Mouse (Mus musculus): ENCODE results near the gene Mrps34. TPM values are rescaled to one million over a fixed set of nuclear protein-coding genes. Genes with fewer than 3 reads are reported as not detected.

Mrps34 gene
- total RNA-seq (2014; fragmentation: Nextera tagmentation) (28.8 and 30.8 TPM in 2 replicates), total RNA-seq (2017) (15.6 and 21.1 TPM in 2 replicates), polyA plus RNA-seq (2012) (81.7 and 82.8 TPM in 2 replicates)

GRCm38 (mm10) chr17:24894995-24895547 is at the start of gene Mrps34, which contains the start of gene Eme2:
TSS of gene Mrps34 (plus strand) at chr17:24895116.
TSS of gene Eme2 (minus strand) at chr17:24895087.
- Histone ChIP-seq H3K4me1 (ENCODE audit: insufficient read depth, low read depth, low read length) (peaks cover 71% of the 10 kb centered on the region), H3K4me3 (ENCODE audit: low read depth, low read length) (peak within 1 kb of the TSS; percentile 92), H3K27me3 (ENCODE audit: insufficient read depth, low read length) (no peaks in the 10 kb centered on the region), H3K36me3 (replicated peaks) (peaks cover 86% of the 10 kb centered on the region), H3K9me3 (replicated peaks) (no peaks in the 10 kb centered on the region)
- 0 out of 2 replicates have a peak, but pooled peaks have one; percentile 35 for ATAC-seq (ENCODE audit: extremely low read depth, insufficient number of reproducible peaks, low FRiP score, poor library complexity, severe bottlenecking)
- TF ChIP-seq CTCF (IDR thresholded peaks at IDR 0.05; ENCODE audit: low read depth, low read length) (no peak), TAL1 (conservative IDR thresholded peaks at IDR 0.05; ENCODE audit: low read depth, low read length) (no peak)
- DNase-seq (ENCODE audit: low spot score), result peak; percentile 76

DNA sequence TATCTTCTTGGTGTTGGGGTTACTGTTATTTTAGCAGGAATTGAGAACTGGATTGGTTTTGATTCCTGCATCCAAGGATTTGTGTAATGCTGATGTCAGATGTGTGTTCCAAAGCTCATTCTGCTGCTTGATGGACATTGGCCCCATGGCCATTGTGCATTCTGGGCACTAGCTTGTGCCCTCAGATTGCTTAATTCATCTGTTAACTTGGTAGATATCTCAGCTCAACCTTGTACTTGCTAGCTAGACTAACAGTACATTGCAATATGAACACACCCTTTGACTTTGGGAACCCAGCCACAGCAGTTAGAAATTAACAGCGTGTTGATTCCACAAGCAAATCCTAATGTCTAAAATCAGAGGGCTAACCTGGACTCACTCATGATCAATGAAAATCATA is 47.5 kb upstream of the Mrps34 start:
- H3K4me1 ChIP-seq (ENCODE audit: insufficient read depth, low read depth, low read length), result peaks cover 15% of the 10 kb centered on the region
- DNase-seq (ENCODE audit: low spot score) (no peak), ATAC-seq (ENCODE audit: extremely low read depth, insufficient number of reproducible peaks, low FRiP score, poor library complexity, severe bottlenecking) (no peak)
- H3K9me3 ChIP-seq (replicated peaks), result no peaks in the 10 kb centered on the region
- TF ChIP-seq GATA2 (IDR thresholded peaks at IDR 0.05; ENCODE audit: borderline replicate concordance, low read depth, low read length) (no peak), POLR2AphosphoS5 (IDR thresholded peaks at IDR 0.05; ENCODE audit: insufficient replicate concordance, low read depth, low read length) (no peak), CTCF (IDR thresholded peaks at IDR 0.05; ENCODE audit: low read depth, low read length) (no peak), GATA1 (IDR thresholded peaks at IDR 0.05; ENCODE audit: borderline replicate concordance, low read length) (no peak), TAL1 (conservative IDR thresholded peaks at IDR 0.05; ENCODE audit: low read depth, low read length) (no peak)
- no peaks in the 10 kb centered on the region for H3K27me3 ChIP-seq (ENCODE audit: insufficient read depth, low read length)
- no peak overlapping the region for H3K4me3 ChIP-seq (ENCODE audit: low read depth, low read length)
- H3K36me3 ChIP-seq (replicated peaks), result peaks cover 23% of the 10 kb centered on the region

DNA sequence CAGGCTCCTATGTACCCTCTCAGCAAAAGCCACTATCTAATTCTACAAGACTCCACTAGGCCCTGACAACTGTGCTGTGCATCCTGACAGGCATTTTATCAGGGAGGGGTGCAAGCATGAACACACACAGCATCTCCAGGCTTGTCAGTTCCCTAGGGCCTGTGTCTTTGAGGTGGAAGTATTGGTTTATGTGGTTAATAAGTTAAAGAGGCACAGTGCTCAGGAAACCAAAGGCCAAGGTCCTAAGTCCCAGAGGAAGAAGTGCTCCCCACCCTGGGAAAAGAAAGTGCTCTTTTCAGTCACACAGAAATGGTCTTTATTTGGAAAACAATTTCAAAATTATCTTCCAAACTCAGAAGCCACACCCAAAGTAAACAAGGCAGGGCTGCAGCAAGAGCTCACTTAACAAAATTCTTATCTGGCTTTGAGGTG is 46.3 kb upstream of the Mrps34 start:
- ATAC-seq (ENCODE audit: extremely low read depth, insufficient number of reproducible peaks, low FRiP score, poor library complexity, severe bottlenecking) (no peak), DNase-seq (ENCODE audit: low spot score) (no peak)
- no peaks in the 10 kb centered on the region for H3K27me3 ChIP-seq (ENCODE audit: insufficient read depth, low read length)
- peak overlapping the region; percentile 81 for H3K4me3 ChIP-seq (ENCODE audit: low read depth, low read length)
- peaks cover 17% of the 10 kb centered on the region for H3K4me1 ChIP-seq (ENCODE audit: insufficient read depth, low read depth, low read length)
- H3K9me3 ChIP-seq (replicated peaks), result no peaks in the 10 kb centered on the region
- no peak for TF ChIP-seq TAL1 (conservative IDR thresholded peaks at IDR 0.05; ENCODE audit: low read depth, low read length)
- TF ChIP-seq GATA2 (IDR thresholded peaks at IDR 0.05; ENCODE audit: borderline replicate concordance, low read depth, low read length), result no peak
- no peak for TF ChIP-seq CTCF (IDR thresholded peaks at IDR 0.05; ENCODE audit: low read depth, low read length)
- TF ChIP-seq GATA1 (IDR thresholded peaks at IDR 0.05; ENCODE audit: borderline replicate concordance, low read length), result no peak
- no peak for TF ChIP-seq POLR2AphosphoS5 (IDR thresholded peaks at IDR 0.05; ENCODE audit: insufficient replicate concordance, low read depth, low read length)
- H3K36me3 ChIP-seq (replicated peaks), result peaks cover 34% of the 10 kb centered on the region

DNA sequence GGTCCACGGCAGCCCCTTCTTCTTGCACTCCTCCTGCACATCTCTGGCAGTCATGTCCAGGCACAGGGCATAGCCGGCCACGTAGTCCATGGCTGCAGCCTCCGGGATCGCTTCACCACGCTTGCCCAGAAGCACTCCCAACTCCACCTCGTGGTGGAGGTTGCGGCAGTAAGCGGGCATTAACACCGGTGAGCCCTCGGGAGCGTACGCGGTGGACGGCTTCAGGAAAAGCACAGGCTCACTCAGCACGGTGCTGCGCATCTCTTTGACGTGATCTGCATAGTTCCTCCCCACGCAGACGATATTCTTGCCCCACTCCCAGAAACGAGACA is 45.2 kb upstream of the Mrps34 start:
- H3K9me3 ChIP-seq (replicated peaks), result no peaks in the 10 kb centered on the region
- H3K27me3 ChIP-seq (ENCODE audit: insufficient read depth, low read length), result no peaks in the 10 kb centered on the region
- DNase-seq (ENCODE audit: low spot score) (no peak), ATAC-seq (ENCODE audit: extremely low read depth, insufficient number of reproducible peaks, low FRiP score, poor library complexity, severe bottlenecking) (no peak)
- peak overlapping the region; percentile 81 for H3K4me3 ChIP-seq (ENCODE audit: low read depth, low read length)
- peaks cover 39% of the 10 kb centered on the region for H3K36me3 ChIP-seq (replicated peaks)
- H3K4me1 ChIP-seq (ENCODE audit: insufficient read depth, low read depth, low read length), result peaks cover 17% of the 10 kb centered on the region
- TF ChIP-seq TAL1 (conservative IDR thresholded peaks at IDR 0.05; ENCODE audit: low read depth, low read length), result no peak
- peak; percentile 83; the same call in 1 of the 2 replicates for TF ChIP-seq POLR2AphosphoS5 (IDR thresholded peaks at IDR 0.05; ENCODE audit: insufficient replicate concordance, low read depth, low read length)

DNA sequence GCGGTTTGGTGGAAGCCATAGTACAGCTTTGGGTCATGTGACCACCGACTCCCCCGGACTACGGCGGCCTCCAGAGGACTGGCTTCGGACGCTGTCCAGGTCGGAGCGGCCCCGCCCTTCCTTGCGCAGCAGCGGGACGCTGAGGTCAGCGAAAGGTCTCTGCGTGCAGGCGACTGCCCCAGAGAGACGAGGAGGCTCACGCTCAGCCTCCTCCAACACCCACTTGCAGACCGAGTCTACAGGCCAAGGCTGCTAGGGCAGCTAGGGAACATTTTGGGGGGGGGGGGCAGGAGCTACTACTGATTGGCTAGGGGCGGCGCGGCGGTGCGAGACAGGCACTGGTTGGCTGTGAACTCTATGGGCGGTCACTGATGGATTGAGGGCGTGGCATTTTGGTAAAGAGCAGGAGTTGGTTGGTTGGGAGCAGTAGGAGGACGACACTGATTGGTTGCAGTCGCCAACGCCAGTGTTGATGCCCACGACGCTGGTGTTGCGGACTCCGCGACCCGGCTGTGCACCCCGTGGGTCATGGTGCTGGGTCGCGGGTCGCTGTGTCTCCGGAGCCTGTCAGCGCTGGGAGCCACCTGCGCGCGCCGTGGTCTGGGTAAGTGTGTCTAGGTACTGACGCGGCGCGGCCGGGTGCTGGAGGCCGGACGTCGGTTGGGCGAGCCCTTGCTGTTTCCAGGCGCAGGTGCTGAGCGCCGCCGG is 44.7 kb upstream of the Mrps34 start, which contains the start of gene Fahd1:
Fahd1 (minus strand) TSS at position 300 of the 708 bp plus-strand sequence.
- Histone ChIP-seq H3K27me3 (ENCODE audit: insufficient read depth, low read length) (no peaks in the 10 kb centered on the region), H3K36me3 (replicated peaks) (peaks cover 40% of the 10 kb centered on the region), H3K4me3 (ENCODE audit: low read depth, low read length) (peak within 1 kb of the TSS; percentile 81), H3K4me1 (ENCODE audit: insufficient read depth, low read depth, low read length) (peaks cover 17% of the 10 kb centered on the region), H3K9me3 (replicated peaks) (no peaks in the 10 kb centered on the region)
- ATAC-seq (ENCODE audit: extremely low read depth, insufficient number of reproducible peaks, low FRiP score, poor library complexity, severe bottlenecking), result peak; percentile 97
- no peak for TF ChIP-seq GATA1 (IDR thresholded peaks at IDR 0.05; ENCODE audit: borderline replicate concordance, low read length)
- TF ChIP-seq POLR2AphosphoS5 (IDR thresholded peaks at IDR 0.05; ENCODE audit: insufficient replicate concordance, low read depth, low read length), result no peak
- no peak for TF ChIP-seq TAL1 (conservative IDR thresholded peaks at IDR 0.05; ENCODE audit: low read depth, low read length)
- TF ChIP-seq CTCF (IDR thresholded peaks at IDR 0.05; ENCODE audit: low read depth, low read length), result no peak
- no peak for TF ChIP-seq GATA2 (IDR thresholded peaks at IDR 0.05; ENCODE audit: borderline replicate concordance, low read depth, low read length)
- peak; percentile 99 for DNase-seq (ENCODE audit: low spot score)

DNA sequence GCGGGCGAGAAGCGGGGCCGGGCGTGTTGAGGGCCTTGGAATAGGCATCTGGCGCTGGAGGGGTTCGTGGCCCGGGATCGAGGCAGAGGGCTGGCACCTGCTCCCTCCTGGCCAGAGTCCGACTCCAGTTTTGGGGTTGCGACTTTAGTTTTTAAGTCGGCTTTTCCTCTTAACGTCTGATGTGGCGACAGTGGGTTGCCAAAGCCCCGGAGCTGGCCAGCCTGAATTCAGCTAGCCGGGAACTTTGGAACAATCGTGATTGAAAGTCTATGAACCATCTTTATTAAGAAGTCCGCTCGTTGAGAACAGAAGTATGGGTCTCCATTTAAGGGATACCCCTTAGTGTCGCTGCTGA is 44.2 kb upstream of the Mrps34 start:
- Histone ChIP-seq H3K4me3 (ENCODE audit: low read depth, low read length) (peak overlapping the region; percentile 81), H3K4me1 (ENCODE audit: insufficient read depth, low read depth, low read length) (peaks cover 17% of the 10 kb centered on the region), H3K36me3 (replicated peaks) (peaks cover 46% of the 10 kb centered on the region), H3K9me3 (replicated peaks) (no peaks in the 10 kb centered on the region), H3K27me3 (ENCODE audit: insufficient read depth, low read length) (no peaks in the 10 kb centered on the region)
- ATAC-seq (ENCODE audit: extremely low read depth, insufficient number of reproducible peaks, low FRiP score, poor library complexity, severe bottlenecking), result no peak
- TF ChIP-seq CTCF (IDR thresholded peaks at IDR 0.05; ENCODE audit: low read depth, low read length), result no peak
- no peak for TF ChIP-seq POLR2AphosphoS5 (IDR thresholded peaks at IDR 0.05; ENCODE audit: insufficient replicate concordance, low read depth, low read length)
- no peak for TF ChIP-seq GATA1 (IDR thresholded peaks at IDR 0.05; ENCODE audit: borderline replicate concordance, low read length)
- TF ChIP-seq GATA2 (IDR thresholded peaks at IDR 0.05; ENCODE audit: borderline replicate concordance, low read depth, low read length), result no peak
- no peak for TF ChIP-seq TAL1 (conservative IDR thresholded peaks at IDR 0.05; ENCODE audit: low read depth, low read length)
- DNase-seq (ENCODE audit: low spot score), result no peak
